Mouse (Mus musculus) limb, embryonic 14.5 days (tissue): Measurements from ENCODE around the gene Rad51d. TPM values are rescaled to one million over a fixed set of nuclear protein-coding genes. Genes with fewer than 3 reads are reported as not detected.
"Not testable (repeated sequence)": the region's sequence is repeated elsewhere in the genome, so short reads cannot be mapped to it uniquely, and the experiment has no call there.

Experiments
- ATAC-seq: fragments of 200-750 bp; cut with Nextera tagmentation; 2 replicates; pipeline ENCODE4 v1.8.0; 2017; ENCODE audit warnings: low read depth, moderate number of reproducible peaks, moderate TSS enrichment; ENCODE audit not compliant: low FRiP score
- DNase-seq: peaks from one replicate; pipeline ENCODE4 v3.0.0-alpha.2; 2015; ENCODE audit warnings: low spot score
- H3K27ac ChIP-seq: fragments of 300-500 bp; sonication (generic); replicated peaks from 2 replicates; pipeline ENCODE4 v1.5.1; 2014; ENCODE audit warnings: low read depth, mild to moderate bottlenecking, low read length, moderate library complexity, mixed read lengths
- H3K27me3 ChIP-seq: fragments of 300-500 bp; sonication (generic); 2 replicates; pipeline ENCODE4 v1.6.1; 2014; ENCODE audit warnings: low read length, mixed read lengths; ENCODE audit not compliant: control insufficient read depth, insufficient read depth
- H3K36me3 ChIP-seq: fragments of 300-500 bp; sonication (generic); 2 replicates; pipeline ENCODE4 v1.6.1; 2014; ENCODE audit warnings: mild to moderate bottlenecking, low read length, moderate library complexity, mixed read lengths; ENCODE audit not compliant: control insufficient read depth, insufficient read depth
- H3K4me1 ChIP-seq: fragments of 300-500 bp; sonication (generic); 2 replicates; pipeline ENCODE4 v1.6.1; 2014; ENCODE audit warnings: antibody characterized with exemption, low read length, mixed read lengths; ENCODE audit not compliant: control insufficient read depth, insufficient read depth
- H3K4me2 ChIP-seq: fragments of 300-500 bp; sonication (generic); replicated peaks from 2 replicates; pipeline ENCODE4 v1.6.1; 2014; ENCODE audit warnings: low read depth, mild to moderate bottlenecking, low read length, moderate library complexity; ENCODE audit not compliant: severe bottlenecking
- H3K4me3 ChIP-seq: fragments of 300-500 bp; sonication (generic); replicated peaks from 2 replicates; pipeline ENCODE4 v1.5.1; 2014; ENCODE audit warnings: low read length
- H3K9ac ChIP-seq: fragments of 300-500 bp; sonication (generic); 2 replicates; pipeline ENCODE4 v1.6.1; 2014; ENCODE audit warnings: mild to moderate bottlenecking, low read depth, low read length, moderate library complexity; ENCODE audit not compliant: severe bottlenecking
- H3K9me3 ChIP-seq: fragments of 300-500 bp; sonication (generic); 2 replicates; pipeline ENCODE4 v1.6.1; 2016; ENCODE audit warnings: low read length; ENCODE audit not compliant: control insufficient read depth
- POLR2A ChIP-seq: fragments of 200-500 bp; IDR thresholded peaks from 2 replicates; pipeline ENCODE4 v1.8.0; 2012; ENCODE audit warnings: inconsistent platforms, mild to moderate bottlenecking, moderate library complexity, borderline replicate concordance; ENCODE audit not compliant: insufficient read depth, insufficient read length; ENCODE audit errors: extremely low read depth
- WGBS: fragments of 180-500 bp; shearing (Covaris S2); extraction: QIAGEN DNeasy Blood & Tissue Kit; methylation state at CpG from one replicate; pipeline ENCODE4 v1.1.7; 2014; 5-methylcytosine and 5-hydroxymethylcytosine counted together
- polyA plus RNA-seq, 2 experiments: library from polyadenylated mRNA; depleted of rRNA in 1 of 2; stranded (reverse) in 1 of 2; unstranded in 1 of 2; fragments of >200 nt; fragmentation: Nextera tagmentation in 1 of 2; extraction: Ambion mirVana in 1 of 2; gene quantifications; 2 replicates each; pipeline versions ENCODE4 v1.2.1 to v1.2.3; 2012 to 2014

Rad51d gene
- polyA plus RNA-seq, 2 experiments = 11.5 to 12.9 TPM

- WGBS = 44% methylated on average over 3 of the region's 3 CpGs
- no peak for ATAC-seq
- no peaks in the 10 kb centered on the region for H3K36me3 ChIP-seq
- no peak for TF ChIP-seq POLR2A
- H3K4me1 ChIP-seq = peaks cover 3% of the 10 kb centered on the region; the same call in 1 of the 2 replicates
- H3K27ac ChIP-seq = no peak overlapping the region
- no peak overlapping the region for H3K4me3 ChIP-seq
- H3K9ac ChIP-seq = no peak overlapping the region
- H3K27me3 ChIP-seq = peaks cover 62% of the 10 kb centered on the region
- no peaks in the 10 kb centered on the region for H3K9me3 ChIP-seq
- no peak overlapping the region for H3K4me2 ChIP-seq
- DNase-seq = no peak
Measured at GRCm38 (mm10) chr11:82929633-82929950, 39.2 kb upstream of the Rad51d start.

- H3K27me3 ChIP-seq = peaks cover 57% of the 10 kb centered on the region
- ATAC-seq = no peak
Measured at GRCm38 (mm10) chr11:82928897-82929632, 38.7 kb upstream of the Rad51d start.

GRCm38 (mm10) chr11:82923910-82924309 is 33.5 kb upstream of the Rad51d start:
- ATAC-seq = not testable (repeated sequence)
- peaks cover 22% of the 10 kb centered on the region for H3K27me3 ChIP-seq
- WGBS = 72% methylated on average over 6 of the region's 6 CpGs

More at GRCm38 (mm10) chr11:82928897-82929632, 38.7 kb upstream of the Rad51d start:
- WGBS = 24% methylated on average over 20 of the region's 20 CpGs
- Histone ChIP-seq H3K9ac (no peak overlapping the region), H3K36me3 (no peaks in the 10 kb centered on the region), H3K4me1 (peaks cover 3% of the 10 kb centered on the region; the same call in 1 of the 2 replicates), H3K9me3 (no peaks in the 10 kb centered on the region), H3K4me2 (no peak overlapping the region), H3K27ac (no peak overlapping the region), H3K4me3 (no peak overlapping the region)
- no peak for TF ChIP-seq POLR2A
- no peak for DNase-seq

GRCm38 (mm10) chr11:82921691-82922090 is 31.3 kb upstream of the Rad51d start:
- Histone ChIP-seq H3K4me2 (no peak overlapping the region), H3K9ac (no peak overlapping the region), H3K4me1 (no peaks in the 10 kb centered on the region), H3K9me3 (no peaks in the 10 kb centered on the region), H3K27ac (no peak overlapping the region), H3K4me3 (no peak overlapping the region), H3K36me3 (no peaks in the 10 kb centered on the region), H3K27me3 (peaks cover 4% of the 10 kb centered on the region; the same call in 1 of the 2 replicates)
- ATAC-seq (no peak), DNase-seq (no peak)
- WGBS = 56% methylated on average over 4 of the region's 4 CpGs
- TF ChIP-seq POLR2A = no peak

More at GRCm38 (mm10) chr11:82923910-82924309, 33.5 kb upstream of the Rad51d start:
- not testable (repeated sequence) for DNase-seq, H3K4me1 ChIP-seq, H3K9me3 ChIP-seq, H3K4me2 ChIP-seq, H3K36me3 ChIP-seq, H3K9ac ChIP-seq, H3K27ac ChIP-seq, H3K4me3 ChIP-seq

- Histone ChIP-seq H3K36me3 (no peaks in the 10 kb centered on the region), H3K27ac (no peak overlapping the region), H3K9me3 (no peaks in the 10 kb centered on the region), H3K4me1 (no peaks in the 10 kb centered on the region), H3K4me3 (no peak overlapping the region), H3K4me2 (no peak overlapping the region), H3K9ac (no peak overlapping the region), H3K27me3 (0 out of 2 replicates have a peak, but pooled peaks cover under 1% of the 10 kb centered on the region)
- WGBS = 38% methylated on average over 10 of the region's 10 CpGs
- no peak for DNase-seq
- ATAC-seq = no peak
- TF ChIP-seq POLR2A = no peak
Measured at GRCm38 (mm10) chr11:82920768-82921167, 30.4 kb upstream of the Rad51d start.
